7 mouse cellular contexts compared by ENCODE assay signal in genomic region chr7:109719286-109719685, GRCm38 (mm10). TPM values are rescaled to one million over a fixed set of nuclear protein-coding genes. Genes with fewer than 3 reads are reported as not detected.
DNase-seq lines count a peak whose midpoint lies in the region; ATAC-seq and TF ChIP-seq lines count a peak whose summit lies in the region.

No protein-coding gene starts in this region.

- no peaks in the 10 kb centered on the region for H3K4me1 ChIP-seq in kidney, adult 2 months (ENCODE audit: control insufficient read depth, insufficient read depth, low read length)
- no peaks in the 10 kb centered on the region for H3K4me1 ChIP-seq in kidney, embryonic 16.5 days (ENCODE audit: insufficient read depth, low read length)
- no peaks in the 10 kb centered on the region for H3K4me1 ChIP-seq in cortical plate, adult 2 months (ENCODE audit: control insufficient read depth, insufficient read depth, low read length)
- no peaks in the 10 kb centered on the region for H3K4me1 ChIP-seq in lung, postnatal 0 days (ENCODE audit: insufficient read depth, low read depth, low read length)

- peak; percentile 45 for DNase-seq in kidney, adult 2 months
- peak; percentile 29 for DNase-seq in thymus, postnatal 14 days
- no peak for DNase-seq in thymus, postnatal 10 days (ENCODE audit: low spot score in 2 of 2)
- DNase-seq in lung, postnatal 0 days (ENCODE audit: low spot score) = peak; percentile 73
- no peak for DNase-seq in urinary bladder, postnatal 36 days (ENCODE audit: low spot score in 2 of 2)

- WGBS in kidney, adult 2 months = 59% methylated on average over 9 of the region's 9 CpGs
- WGBS in kidney, embryonic 16.5 days = 58% methylated on average over 9 of the region's 9 CpGs
- 53% methylated on average over 9 of the region's 9 CpGs for WGBS in lung, postnatal 0 days

- TF ChIP-seq POLR2A in kidney, adult 2 months (IDR thresholded peaks at IDR 0.05; ENCODE audit: low read depth, low read length) = no peak
- TF ChIP-seq POLR2A in cortical plate, adult 2 months (IDR thresholded peaks at IDR 0.05; ENCODE audit: extremely low read depth, insufficient read depth, low read length) = no peak

- ATAC-seq in kidney, embryonic 16.5 days (ENCODE audit: low FRiP score, low TSS enrichment) = no peak
- ATAC-seq in lung, postnatal 0 days = no peak

- TF ChIP-seq CTCF in kidney, adult 2 months (conservative IDR thresholded peaks at IDR 0.05; ENCODE audit: insufficient read depth, insufficient read length, low read depth, low read length) = 0 out of 2 replicates have a peak, but pooled peaks have one; percentile 15
- peak; percentile 56; the same call in 1 of the 2 replicates for TF ChIP-seq CTCF in cortical plate, adult 2 months (IDR thresholded peaks at IDR 0.05; ENCODE audit: extremely low read depth, insufficient read depth, low read length)
- peak; percentile 71 for TF ChIP-seq CTCF in lung, postnatal 0 days (IDR thresholded peaks at IDR 0.05)

- 0 out of 2 replicates have a peak, but pooled peaks have one; percentile 11 for TF ChIP-seq EP300 in lung, postnatal 0 days (IDR thresholded peaks at IDR 0.05)

- no peaks in the 10 kb centered on the region for H3K36me3 ChIP-seq in kidney, adult 2 months (ENCODE audit: control insufficient read depth, insufficient read depth, low read length)
- H3K36me3 ChIP-seq in kidney, embryonic 16.5 days (ENCODE audit: insufficient read depth, low read length) = no peaks in the 10 kb centered on the region
- H3K36me3 ChIP-seq in lung, postnatal 0 days (ENCODE audit: insufficient read depth, low read length) = no peaks in the 10 kb centered on the region

- peaks cover 4% of the 10 kb centered on the region; the same call in 1 of the 2 replicates for H3K9me3 ChIP-seq in kidney, embryonic 16.5 days (ENCODE audit: low read length)
- no peaks in the 10 kb centered on the region for H3K9me3 ChIP-seq in lung, postnatal 0 days (ENCODE audit: low read length)

- H3K9ac ChIP-seq in kidney, embryonic 16.5 days (replicated peaks; ENCODE audit: low read length) = no peak overlapping the region
- no peak overlapping the region for H3K9ac ChIP-seq in lung, postnatal 0 days (replicated peaks; ENCODE audit: low read depth)

- H3K4me2 ChIP-seq in kidney, embryonic 16.5 days (replicated peaks; ENCODE audit: low read depth, low read length) = no peak overlapping the region
- H3K4me2 ChIP-seq in lung, postnatal 0 days (replicated peaks; ENCODE audit: low read depth, low read length) = no peak overlapping the region

- H3K27ac ChIP-seq in kidney, adult 2 months (ENCODE audit: insufficient read depth, low read depth, low read length) = no peak overlapping the region
- no peak overlapping the region for H3K27ac ChIP-seq in kidney, embryonic 16.5 days (ENCODE audit: low read length)
- no peak overlapping the region for H3K27ac ChIP-seq in cortical plate, adult 2 months (ENCODE audit: insufficient read depth, low read length)
- H3K27ac ChIP-seq in lung, postnatal 0 days (ENCODE audit: low read length) = no peak overlapping the region

- no peaks in the 10 kb centered on the region for H3K27me3 ChIP-seq in kidney, adult 2 months (replicated peaks; ENCODE audit: control insufficient read depth, insufficient read depth, low read length)
- no peaks in the 10 kb centered on the region for H3K27me3 ChIP-seq in kidney, embryonic 16.5 days (ENCODE audit: insufficient read depth, low read length)
- H3K27me3 ChIP-seq in lung, postnatal 0 days (replicated peaks; ENCODE audit: insufficient read depth, low read length) = no peaks in the 10 kb centered on the region

- no peak overlapping the region for H3K4me3 ChIP-seq in kidney, adult 2 months (ENCODE audit: insufficient read depth, low read depth, low read length)
- no peak overlapping the region for H3K4me3 ChIP-seq in kidney, embryonic 16.5 days (ENCODE audit: low read length)
- H3K4me3 ChIP-seq in cortical plate, adult 2 months (ENCODE audit: insufficient read depth, low read length) = no peak overlapping the region
- H3K4me3 ChIP-seq in lung, postnatal 0 days (ENCODE audit: low read depth, low read length) = no peak overlapping the region

RNA-seq across cellular contexts. Expression of gene BC051019, which starts 4.4 kb away (rescaled TPM):
- 0.08 TPM in 1 of 2 replicates, not detected in the other for polyA plus RNA-seq in kidney, adult 2 months (2012; rRNA removed)
- polyA plus RNA-seq in kidney, embryonic 16.5 days (2015; fragmentation: Nextera tagmentation; extraction: Ambion mirVana) = 0.25 TPM in 1 of 2 replicates, not detected in the other
- polyA plus RNA-seq in cortical plate, adult 2 months (2012; rRNA removed) = 0.19 and 0.31 TPM in 2 replicates
- polyA plus RNA-seq in lung, postnatal 0 days (2015; fragmentation: Nextera tagmentation; extraction: Ambion mirVana) = 22.7 and 24.3 TPM in 2 replicates

RNA-seq across cellular contexts. Expression of gene Ascl3, which starts 12.2 kb away (rescaled TPM):
- 0.92 and 1.6 TPM in 2 replicates for polyA plus RNA-seq in kidney, adult 2 months (2012; rRNA removed)
- polyA plus RNA-seq in kidney, embryonic 16.5 days (2015; fragmentation: Nextera tagmentation; extraction: Ambion mirVana) = 0.36 TPM in 1 of 2 replicates, not detected in the other
- polyA plus RNA-seq in cortical plate, adult 2 months (2012; rRNA removed) = 0.17 and 0.38 TPM in 2 replicates
- polyA plus RNA-seq in lung, postnatal 0 days (2015; fragmentation: Nextera tagmentation; extraction: Ambion mirVana) = 0.64 and 0.89 TPM in 2 replicates

RNA-seq across cellular contexts. Expression of gene Akip1, which starts 15.8 kb away (rescaled TPM):
- 24.7 and 29.8 TPM in 2 replicates for polyA plus RNA-seq in kidney, adult 2 months (2012; rRNA removed)
- polyA plus RNA-seq in kidney, embryonic 16.5 days (2015; fragmentation: Nextera tagmentation; extraction: Ambion mirVana) = 32.8 and 34.0 TPM in 2 replicates
- 7.0 and 7.4 TPM in 2 replicates for polyA plus RNA-seq in cortical plate, adult 2 months (2012; rRNA removed)
- 48.6 and 52.5 TPM in 2 replicates for polyA plus RNA-seq in lung, postnatal 0 days (2015; fragmentation: Nextera tagmentation; extraction: Ambion mirVana)

RNA-seq across cellular contexts. Expression of gene St5, which starts 15.9 kb away (rescaled TPM):
- 39.5 and 47.6 TPM in 2 replicates for polyA plus RNA-seq in kidney, adult 2 months (2012; rRNA removed)
- polyA plus RNA-seq in kidney, embryonic 16.5 days (2015; fragmentation: Nextera tagmentation; extraction: Ambion mirVana) = 38.0 and 42.1 TPM in 2 replicates
- polyA plus RNA-seq in cortical plate, adult 2 months (2012; rRNA removed) = 18.3 and 19.7 TPM in 2 replicates
- polyA plus RNA-seq in lung, postnatal 0 days (2015; fragmentation: Nextera tagmentation; extraction: Ambion mirVana) = 58.9 and 61.8 TPM in 2 replicates

RNA-seq across cellular contexts. Expression of gene Tmem9b, which starts 33.4 kb away (rescaled TPM):
- polyA plus RNA-seq in kidney, adult 2 months (2012; rRNA removed) = 65.8 and 74.5 TPM in 2 replicates
- 60.2 and 64.1 TPM in 2 replicates for polyA plus RNA-seq in kidney, embryonic 16.5 days (2015; fragmentation: Nextera tagmentation; extraction: Ambion mirVana)
- polyA plus RNA-seq in cortical plate, adult 2 months (2012; rRNA removed) = 144 and 153 TPM in 2 replicates
- polyA plus RNA-seq in lung, postnatal 0 days (2015; fragmentation: Nextera tagmentation; extraction: Ambion mirVana) = 109 and 117 TPM in 2 replicates

Comparison
In these comparisons a context has a peak if more than half of its experiments do, and no peak if none do; other contexts are left out.
1. DNase-seq: peak in kidney, adult 2 months (single experiment), thymus, postnatal 14 days (single experiment) and lung, postnatal 0 days (single experiment); none in thymus, postnatal 10 days (0 of 2) and urinary bladder, postnatal 36 days (0 of 2).
2. CTCF ChIP-seq: peak in every context shown above with its lines; median percentile 71 in lung, postnatal 0 days; 56 in cortical plate, adult 2 months; 15 in kidney, adult 2 months.
3. RNA of gene BC051019, which starts 4.4 kb away (polyA plus RNA-seq): 22.7 to 24.3 TPM in lung, postnatal 0 days; 0.19 to 0.31 TPM in cortical plate, adult 2 months, 0.25 TPM in kidney, embryonic 16.5 days and 0.08 TPM in kidney, adult 2 months; every median in the first group is over 10 times any median in the second.